Mouse (Mus musculus) heart, embryonic 13.5 days (tissue): ENCODE measurements around the gene Sympk. TPM values are rescaled to one million over a fixed set of nuclear protein-coding genes. Genes with fewer than 3 reads are reported as not detected.
A peak's percentile ranks its signal among the peaks of the same experiment; 100 is the strongest.

Experiments
- ATAC-seq: fragments of 200-750 bp; cut with Nextera tagmentation; 2 replicates; pipeline ENCODE4 v1.8.0; 2017; ENCODE audit warnings: moderate TSS enrichment; ENCODE audit not compliant: insufficient number of reproducible peaks, low FRiP score, low TSS enrichment; ENCODE audit errors: extremely low read depth
- H3K27ac ChIP-seq: fragments of 300-500 bp; sonication (generic); replicated peaks from 2 replicates; pipeline ENCODE4 v1.5.1; 2015; ENCODE audit warnings: moderate library complexity, mild to moderate bottlenecking, inconsistent platforms
- H3K27me3 ChIP-seq: fragments of 300-500 bp; sonication (generic); replicated peaks from 2 replicates; pipeline ENCODE4 v1.6.1; 2015; ENCODE audit warnings: mild to moderate bottlenecking, inconsistent platforms
- H3K36me3 ChIP-seq: fragments of 300-500 bp; sonication (generic); 2 replicates; pipeline ENCODE4 v1.6.1; 2015; ENCODE audit warnings: mild to moderate bottlenecking, inconsistent platforms
- H3K4me1 ChIP-seq: fragments of 300-500 bp; sonication (generic); 2 replicates; pipeline ENCODE4 v1.6.1; 2015; ENCODE audit warnings: inconsistent platforms
- H3K4me2 ChIP-seq: fragments of 300-500 bp; sonication (generic); 2 replicates; pipeline ENCODE4 v1.6.1; 2015; ENCODE audit warnings: inconsistent platforms, mild to moderate bottlenecking, moderate library complexity
- H3K4me3 ChIP-seq: fragments of 300-500 bp; sonication (generic); 2 replicates; pipeline ENCODE4 v1.5.1; 2015; ENCODE audit warnings: moderate library complexity, mild to moderate bottlenecking, inconsistent platforms
- H3K9ac ChIP-seq: fragments of 300-500 bp; sonication (generic); 2 replicates; pipeline ENCODE4 v1.6.1; 2015; ENCODE audit warnings: inconsistent platforms, mild to moderate bottlenecking, moderate library complexity
- H3K9me3 ChIP-seq: fragments of 300-500 bp; sonication (generic); 2 replicates; pipeline ENCODE4 v1.6.1; 2016; ENCODE audit warnings: inconsistent platforms
- WGBS: fragments of 180-500 bp; shearing (Covaris S2); methylation state at CpG from one replicate; pipeline ENCODE4 v1.1.7; 2015; ENCODE audit warnings: mixed read lengths; 5-methylcytosine and 5-hydroxymethylcytosine counted together
- polyA plus RNA-seq: library from polyadenylated mRNA; unstranded; fragments of >200 nt; fragmentation: Nextera tagmentation; extraction: Ambion mirVana; gene quantifications from 2 replicates; pipeline ENCODE4 v1.2.1, GENCODE M21; 2015

Gene Sympk
- polyA plus RNA-seq: 24.8 TPM in 2 replicates

DNA sequence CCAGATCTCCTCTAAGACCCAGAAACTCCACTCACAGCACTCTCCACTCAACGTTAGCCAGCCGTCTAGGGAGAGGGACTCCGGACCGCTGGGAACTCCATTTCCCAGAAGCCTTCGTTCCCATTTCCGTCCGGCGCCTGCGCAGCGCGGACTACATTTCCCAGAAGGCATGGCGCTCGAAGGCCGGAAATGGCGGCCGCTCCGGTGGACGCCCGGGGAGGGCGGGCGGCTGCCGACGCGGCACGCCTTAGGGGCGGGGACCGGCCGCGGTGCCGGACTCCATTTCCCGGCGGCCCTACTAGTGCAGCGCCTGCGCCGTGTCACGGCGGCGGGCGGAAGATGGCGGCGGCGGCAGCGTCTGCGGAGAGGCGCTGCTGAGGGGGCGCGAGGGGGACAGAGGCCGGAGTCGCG lies at the start of gene Sympk:
TSS of gene Sympk (plus strand) at position 282 of the 411 bp plus-strand sequence.
- WGBS: under 1% methylated on average over 50 of the region's 50 CpGs
- peak within 1 kb of the TSS; percentile 99 for H3K9ac ChIP-seq

DNA sequence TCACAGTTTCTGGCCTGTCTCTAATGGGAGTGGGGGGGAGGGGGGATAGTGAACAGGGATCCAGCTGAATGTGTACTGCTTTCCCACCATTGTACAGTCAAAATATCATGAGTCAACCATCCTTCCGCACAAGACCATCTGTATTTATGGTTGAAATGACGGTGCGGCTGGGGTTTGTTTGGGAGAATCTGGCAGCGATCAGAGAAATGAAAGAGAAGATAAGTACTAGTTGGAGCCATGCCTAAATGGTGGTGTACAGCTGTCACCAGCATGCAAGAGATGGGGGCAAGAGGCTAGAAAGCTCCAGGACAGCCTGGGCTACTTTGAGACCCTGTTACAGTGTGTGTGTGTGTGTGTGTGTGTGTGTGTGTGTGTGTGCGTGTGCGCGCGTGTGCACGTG lies 45.8 kb upstream of the Sympk start:
- Histone ChIP-seq H3K4me1 (no peaks in the 10 kb centered on the region), H3K9me3 (no peaks in the 10 kb centered on the region), H3K4me3 (no peak overlapping the region), H3K36me3 (no peaks in the 10 kb centered on the region), H3K27ac (no peak overlapping the region), H3K4me2 (no peak overlapping the region), H3K27me3 (peaks cover 15% of the 10 kb centered on the region; the same call in 1 of the 2 replicates), H3K9ac (no peak overlapping the region)
- ATAC-seq: no peak
- WGBS: 86% methylated on average over 9 of the region's 9 CpGs

More for the DNA sequence above, at the start of gene Sympk:
- Histone ChIP-seq H3K27me3 (peaks cover 47% of the 10 kb centered on the region), H3K36me3 (peaks cover 9% of the 10 kb centered on the region), H3K9me3 (no peaks in the 10 kb centered on the region), H3K4me3 (peak within 1 kb of the TSS; percentile 99), H3K4me1 (peaks cover 30% of the 10 kb centered on the region), H3K27ac (peak within 1 kb of the TSS; percentile 73), H3K4me2 (peak within 1 kb of the TSS; percentile 94)
- ATAC-seq: peak; percentile 92

DNA sequence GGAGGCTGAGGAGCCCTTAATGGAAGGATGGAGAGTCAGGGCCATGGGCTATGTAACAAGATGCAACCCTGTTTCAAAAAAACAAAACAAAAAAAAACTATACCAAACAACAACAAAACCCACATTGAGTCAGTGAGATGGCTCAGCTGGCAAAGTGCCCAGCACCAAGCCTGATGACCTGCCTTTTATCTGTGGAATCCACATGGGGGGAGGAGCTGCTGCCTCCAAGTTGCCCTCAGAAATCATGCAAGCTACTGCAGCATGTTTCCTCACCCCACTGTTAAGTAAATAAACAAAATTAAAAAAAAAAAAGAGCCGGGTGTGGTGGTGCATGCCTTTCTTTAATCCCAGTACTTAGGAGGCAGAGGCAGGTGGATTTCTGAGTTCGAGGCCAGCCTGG lies 37.7 kb upstream of the Sympk start:
- H3K27ac ChIP-seq: no peak overlapping the region
- no peaks in the 10 kb centered on the region for H3K36me3 ChIP-seq
- WGBS: 59% methylated on average over 2 of the region's 2 CpGs
- H3K27me3 ChIP-seq: peaks cover 29% of the 10 kb centered on the region
- H3K9me3 ChIP-seq: no peaks in the 10 kb centered on the region
- H3K4me2 ChIP-seq: no peak overlapping the region
- H3K9ac ChIP-seq: no peak overlapping the region
- no peak overlapping the region for H3K4me3 ChIP-seq
- peaks cover 11% of the 10 kb centered on the region for H3K4me1 ChIP-seq
- ATAC-seq: no peak

DNA sequence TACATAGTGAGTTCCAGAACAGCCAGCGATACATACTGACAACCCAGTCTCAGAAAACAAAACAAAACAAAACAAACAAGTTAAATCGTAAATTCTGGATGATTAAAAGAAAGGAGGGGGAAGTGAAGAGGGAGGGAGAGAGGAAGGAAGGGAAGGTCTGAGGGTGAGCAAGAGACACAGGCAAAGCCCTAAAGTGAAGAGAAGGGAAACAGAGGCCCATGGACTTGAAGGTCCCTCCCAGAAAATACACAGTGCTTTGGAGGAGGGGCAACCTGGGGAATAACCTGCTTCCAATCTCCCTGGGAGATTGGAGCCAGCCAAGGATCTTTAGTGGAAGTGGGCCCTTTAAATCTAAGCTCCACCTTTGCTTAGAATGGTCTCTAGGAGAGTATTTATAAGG lies 37.1 kb upstream of the Sympk start, which contains the start of gene Nanos2:
TSS of gene Nanos2 (plus strand) at position 301 of the 400 bp plus-strand sequence.
- WGBS: 49% methylated on average over 2 of the region's 2 CpGs
- Histone ChIP-seq H3K9ac (no peak within 1 kb of the TSS), H3K4me1 (peaks cover 17% of the 10 kb centered on the region), H3K9me3 (no peaks in the 10 kb centered on the region), H3K4me2 (no peak within 1 kb of the TSS), H3K27me3 (peaks cover 35% of the 10 kb centered on the region), H3K36me3 (no peaks in the 10 kb centered on the region), H3K4me3 (no peak within 1 kb of the TSS), H3K27ac (no peak within 1 kb of the TSS)
- ATAC-seq: no peak

DNA sequence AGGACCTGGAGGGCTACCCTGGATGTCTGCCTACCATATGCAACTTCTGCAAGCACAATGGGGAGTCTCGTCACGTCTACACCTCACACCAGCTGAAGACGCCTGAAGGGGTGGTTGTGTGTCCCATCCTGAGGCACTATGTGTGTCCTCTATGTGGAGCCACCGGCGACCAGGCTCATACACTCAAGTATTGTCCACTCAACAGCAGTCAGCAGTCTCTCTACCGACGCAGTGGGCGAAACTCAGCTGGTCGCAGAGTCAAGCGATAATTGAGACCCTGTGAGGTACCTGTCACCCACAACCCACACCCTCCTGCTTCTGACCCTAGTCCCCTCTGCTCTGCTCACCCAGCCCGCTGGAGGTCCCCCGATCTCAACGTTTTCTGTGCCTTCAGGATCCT lies 36.4 kb upstream of the Sympk start:
- no peaks in the 10 kb centered on the region for H3K9me3 ChIP-seq
- no peak overlapping the region for H3K27ac ChIP-seq
- no peak for ATAC-seq
- H3K4me2 ChIP-seq: no peak overlapping the region
- H3K27me3 ChIP-seq: peaks cover 41% of the 10 kb centered on the region
- no peak overlapping the region for H3K4me3 ChIP-seq
- peaks cover 22% of the 10 kb centered on the region for H3K4me1 ChIP-seq
- no peaks in the 10 kb centered on the region for H3K36me3 ChIP-seq
- no peak overlapping the region for H3K9ac ChIP-seq
- WGBS: 58% methylated on average over 13 of the region's 13 CpGs

DNA sequence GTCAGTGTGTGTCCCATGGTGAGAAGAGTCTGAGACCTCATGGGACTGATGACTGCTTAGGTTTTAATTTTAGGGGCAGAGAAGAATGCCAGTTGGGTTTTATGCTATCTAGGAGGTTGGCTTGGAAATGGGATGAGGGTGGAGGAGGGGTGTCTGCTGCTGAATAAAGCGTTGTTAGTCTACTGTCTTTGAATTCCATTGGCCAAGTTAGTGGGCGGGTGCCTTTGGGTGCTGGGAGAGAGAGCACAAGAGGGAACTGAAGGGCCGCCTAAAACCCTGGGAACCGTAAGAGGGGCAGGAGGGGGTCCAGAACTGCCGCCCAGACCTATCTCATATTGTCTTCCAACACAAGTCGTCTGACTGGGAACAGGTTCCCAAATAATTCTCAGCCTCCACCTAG lies 35.4 kb upstream of the Sympk start:
- Histone ChIP-seq H3K4me3 (no peak overlapping the region), H3K4me1 (peaks cover 22% of the 10 kb centered on the region), H3K4me2 (no peak overlapping the region), H3K9me3 (no peaks in the 10 kb centered on the region), H3K9ac (no peak overlapping the region), H3K36me3 (0 out of 2 replicates have a peak, but pooled peaks cover 1% of the 10 kb centered on the region), H3K27me3 (peaks cover 52% of the 10 kb centered on the region), H3K27ac (no peak overlapping the region)
- WGBS: 51% methylated on average over 6 of the region's 6 CpGs
- ATAC-seq: no peak

DNA sequence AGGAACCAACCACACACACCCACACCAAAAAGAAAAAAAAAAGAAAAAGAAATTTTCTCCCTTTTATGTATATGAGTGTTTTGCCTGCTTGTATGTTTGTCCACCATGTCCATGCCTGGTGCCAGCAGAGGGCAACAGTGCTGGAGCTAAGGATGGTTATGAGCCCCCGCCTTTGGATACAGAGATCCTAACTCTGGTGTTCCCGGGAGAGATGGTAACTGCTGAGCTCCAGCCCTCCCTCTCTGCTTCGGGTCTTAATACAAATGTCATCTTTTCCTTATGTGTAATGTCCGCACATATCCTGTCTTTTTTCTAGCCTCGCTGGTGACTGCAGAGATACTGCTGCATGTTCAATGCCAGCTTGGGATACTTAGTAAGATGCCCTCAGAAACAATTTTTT lies 34.2 kb upstream of the Sympk start:
- H3K4me2 ChIP-seq: peak overlapping the region; percentile 84
- peak overlapping the region; percentile 82; the same call in 1 of the 2 replicates for H3K27ac ChIP-seq
- peaks cover 12% of the 10 kb centered on the region; the same call in 1 of the 2 replicates for H3K36me3 ChIP-seq
- H3K9me3 ChIP-seq: no peaks in the 10 kb centered on the region
- ATAC-seq: no peak
- H3K27me3 ChIP-seq: peaks cover 56% of the 10 kb centered on the region
- H3K4me3 ChIP-seq: peak overlapping the region; percentile 58
- H3K4me1 ChIP-seq: peaks cover 22% of the 10 kb centered on the region
- 10% methylated on average over 5 of the region's 5 CpGs for WGBS
- H3K9ac ChIP-seq: peak overlapping the region; percentile 38; the same call in 1 of the 2 replicates

DNA sequence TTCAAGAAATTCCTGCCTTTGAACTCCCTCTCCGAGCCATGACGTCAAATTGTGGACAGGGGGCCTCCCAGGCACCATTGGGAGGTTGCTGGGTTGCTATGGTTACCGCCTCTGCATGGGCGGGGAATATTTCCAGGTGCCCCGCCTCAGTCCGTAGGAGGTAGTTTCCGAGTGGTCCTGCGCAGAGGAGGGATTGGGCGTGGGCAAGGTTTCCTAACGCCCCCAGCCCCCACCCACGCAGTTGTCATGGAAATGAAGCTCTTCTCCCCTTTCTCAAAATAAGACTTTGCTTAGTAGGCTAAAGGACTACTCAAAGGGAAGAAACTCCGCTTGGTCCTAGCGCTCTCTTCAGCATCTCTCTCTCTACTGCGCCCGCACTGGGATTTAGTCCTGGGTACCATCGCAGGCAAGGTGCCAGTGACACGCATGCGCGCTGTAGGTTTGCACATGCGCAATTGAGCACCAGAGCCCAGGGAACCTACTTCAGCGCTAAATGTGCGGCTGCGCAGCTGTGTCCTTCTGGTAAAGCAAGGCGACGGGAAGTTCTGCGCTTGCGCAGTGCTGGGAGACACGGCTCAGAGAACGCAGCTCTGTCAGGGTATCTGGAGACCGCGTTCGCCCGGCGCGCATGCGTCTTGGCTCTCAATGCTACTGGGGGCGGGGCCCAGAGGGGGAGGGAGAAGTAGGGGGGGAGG lies 33.4 kb upstream of the Sympk start, which contains the start of gene Mypop:
TSS of gene Mypop (plus strand) at position 645 of the 695 bp plus-strand sequence.
- Histone ChIP-seq H3K4me3 (peak within 1 kb of the TSS; percentile 58), H3K9me3 (no peaks in the 10 kb centered on the region), H3K36me3 (peaks cover 17% of the 10 kb centered on the region; the same call in 1 of the 2 replicates), H3K4me1 (peaks cover 22% of the 10 kb centered on the region), H3K4me2 (peak within 1 kb of the TSS; percentile 84), H3K27ac (peak within 1 kb of the TSS; percentile 82), H3K27me3 (peaks cover 56% of the 10 kb centered on the region), H3K9ac (peak within 1 kb of the TSS; percentile 81)
- under 1% methylated on average over 37 of the region's 37 CpGs for WGBS
- peak; percentile 85 for ATAC-seq

DNA sequence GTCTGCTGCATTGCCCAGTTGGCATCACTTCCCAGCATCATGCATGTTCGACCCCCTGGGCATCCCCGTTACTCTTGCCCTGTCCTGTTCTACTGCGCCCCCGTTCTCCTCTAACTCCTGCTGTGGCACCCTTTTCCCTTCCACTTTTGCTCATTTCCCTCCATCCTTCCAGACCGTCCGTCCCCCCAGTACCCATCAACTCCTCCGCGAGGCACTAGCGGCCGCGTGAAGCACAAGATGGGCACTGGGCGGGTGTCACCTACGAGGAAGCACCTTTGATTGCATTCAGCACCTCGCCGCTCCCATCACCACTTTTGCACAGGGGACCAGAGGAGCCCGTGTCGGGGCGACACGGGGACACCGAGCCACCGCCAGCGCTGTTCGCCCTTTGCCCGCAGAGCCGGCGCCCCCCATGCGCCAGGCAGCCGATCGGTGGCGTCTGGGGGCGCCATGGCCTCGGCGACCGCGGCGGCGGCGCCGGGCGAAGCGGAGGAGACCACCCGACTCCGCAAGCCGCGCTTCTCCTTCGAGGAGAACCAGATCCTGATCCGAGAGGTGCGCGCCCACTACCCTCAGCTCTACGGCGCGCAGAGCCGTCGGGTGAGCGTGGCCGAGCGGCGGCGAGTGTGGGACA lies 32.4 kb upstream of the Sympk start:
- H3K9ac ChIP-seq: peak overlapping the region; percentile 81
- WGBS: under 1% methylated on average over 59 of the region's 59 CpGs
- H3K27ac ChIP-seq: no peak overlapping the region
- H3K9me3 ChIP-seq: no peaks in the 10 kb centered on the region
- peaks cover 56% of the 10 kb centered on the region for H3K27me3 ChIP-seq
- peak overlapping the region; percentile 84 for H3K4me2 ChIP-seq
- ATAC-seq: no peak
- peak overlapping the region; percentile 58 for H3K4me3 ChIP-seq
- H3K4me1 ChIP-seq: peaks cover 22% of the 10 kb centered on the region
- peaks cover 27% of the 10 kb centered on the region for H3K36me3 ChIP-seq

DNA sequence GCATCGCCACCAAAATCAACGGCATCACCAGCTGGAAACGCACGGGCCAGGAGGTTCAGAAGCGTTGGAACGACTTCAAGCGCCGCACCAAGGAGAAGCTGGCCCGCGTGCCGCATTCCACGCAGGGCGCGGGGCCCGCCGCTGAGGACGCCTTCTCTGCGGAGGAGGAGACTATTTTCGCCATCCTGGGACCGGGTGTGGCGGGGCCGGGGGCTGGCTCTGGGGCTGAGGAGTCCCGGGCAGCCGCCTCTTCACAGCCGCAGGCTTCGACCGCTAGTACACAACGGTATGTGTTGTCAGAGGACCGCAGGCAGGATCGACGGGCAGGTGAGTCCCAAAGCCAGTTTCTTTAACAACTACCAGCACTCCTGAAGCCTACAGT lies 31.9 kb upstream of the Sympk start:
- Histone ChIP-seq H3K4me3 (peak overlapping the region; percentile 58), H3K4me2 (peak overlapping the region; percentile 84), H3K4me1 (peaks cover 22% of the 10 kb centered on the region), H3K27ac (no peak overlapping the region), H3K9me3 (no peaks in the 10 kb centered on the region), H3K27me3 (peaks cover 55% of the 10 kb centered on the region), H3K9ac (peak overlapping the region; percentile 81), H3K36me3 (peaks cover 29% of the 10 kb centered on the region)
- ATAC-seq: no peak
- WGBS: 3% methylated on average over 31 of the region's 31 CpGs

DNA sequence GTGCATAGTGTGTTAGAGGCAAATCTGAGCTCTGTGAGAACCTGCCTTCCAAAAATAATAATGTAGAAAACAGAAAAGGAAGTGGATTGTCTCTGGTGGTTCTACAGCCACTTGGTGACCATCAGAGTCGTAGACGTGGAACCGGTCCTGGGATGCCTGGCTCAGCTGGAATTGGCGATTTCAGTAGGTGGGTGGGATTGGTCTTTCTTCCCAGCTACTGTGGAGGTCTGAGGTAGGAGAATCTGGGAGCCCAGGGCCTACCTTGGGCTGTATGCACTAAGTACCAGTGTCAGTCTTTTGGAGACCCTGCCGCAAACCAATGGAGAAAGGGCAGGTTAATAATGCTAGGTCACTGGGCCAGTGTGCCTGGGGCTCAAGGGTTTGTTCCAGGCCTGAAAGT lies 31.1 kb upstream of the Sympk start:
- no peak overlapping the region for H3K9ac ChIP-seq
- H3K4me3 ChIP-seq: no peak overlapping the region
- ATAC-seq: no peak
- 86% methylated on average over 5 of the region's 5 CpGs for WGBS
- H3K9me3 ChIP-seq: no peaks in the 10 kb centered on the region
- H3K27ac ChIP-seq: no peak overlapping the region
- peaks cover 36% of the 10 kb centered on the region for H3K36me3 ChIP-seq
- H3K27me3 ChIP-seq: peaks cover 49% of the 10 kb centered on the region
- H3K4me1 ChIP-seq: peaks cover 22% of the 10 kb centered on the region
- H3K4me2 ChIP-seq: no peak overlapping the region
